Mouse (Mus musculus): Measurements from ENCODE around the gene Fam222b.

The Fam222b gene

GRCm38 (mm10) chr11:78136132-78136531 is 41.7 kb downstream of the Fam222b start:
- no peak for DNase-seq (ENCODE audit: low spot score in 2 of 2)

DNA sequence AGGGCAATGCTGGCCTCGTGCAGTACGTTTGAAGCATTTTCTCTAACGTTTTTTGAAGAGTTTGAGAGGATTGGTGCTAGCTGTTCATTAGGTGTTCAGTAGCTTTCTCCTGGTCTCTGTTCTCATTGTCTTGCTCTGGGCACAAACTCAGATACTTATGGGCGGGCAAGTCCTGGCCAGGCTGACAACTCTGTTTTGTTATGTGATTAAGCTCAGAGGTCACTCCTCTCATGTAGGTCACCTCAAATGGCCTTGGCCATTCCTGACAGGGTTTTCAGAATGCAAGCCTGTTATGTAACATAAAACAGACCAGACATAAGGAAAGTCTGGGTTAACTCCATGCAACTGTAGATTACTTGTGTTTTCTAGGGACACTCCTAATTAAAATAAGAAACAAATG is 43.1 kb downstream of the Fam222b start:
- DNase-seq (ENCODE audit: low spot score in 2 of 2): no peak

GRCm38 (mm10) chr11:78138023-78138422 is 43.6 kb downstream of the Fam222b start:
- DNase-seq (ENCODE audit: low spot score in 2 of 2): no peak

- no peak for DNase-seq (ENCODE audit: low spot score in 2 of 2)
These were observed 46.2 kb downstream of the Fam222b start for GRCm38 (mm10) chr11:78140665-78141064.

- DNase-seq (ENCODE audit: low spot score in 2 of 2): no peak
These were observed 49.1 kb downstream of the Fam222b start for GRCm38 (mm10) chr11:78143520-78143919.

DNA sequence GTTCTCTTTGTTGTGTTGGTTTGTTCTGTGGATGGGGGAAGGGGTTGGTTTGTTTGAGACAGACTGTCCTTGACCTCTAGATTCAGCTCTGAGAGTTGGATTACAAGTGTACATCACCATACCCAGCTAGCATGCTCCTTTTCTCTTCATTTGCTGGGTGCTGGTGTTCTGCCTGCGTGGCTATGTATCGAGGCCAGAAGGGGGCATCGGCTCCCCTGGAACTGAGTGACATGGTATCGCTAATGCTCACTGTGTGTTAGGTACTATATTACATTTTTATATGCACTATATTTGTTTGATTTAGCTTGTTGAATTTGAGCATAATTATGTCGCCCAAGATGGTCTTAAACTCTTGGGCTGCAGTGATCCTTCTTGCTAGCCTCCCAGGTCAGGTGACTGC is 51.7 kb downstream of the Fam222b start:
- no peak for DNase-seq (ENCODE audit: low spot score in 2 of 2)

DNA sequence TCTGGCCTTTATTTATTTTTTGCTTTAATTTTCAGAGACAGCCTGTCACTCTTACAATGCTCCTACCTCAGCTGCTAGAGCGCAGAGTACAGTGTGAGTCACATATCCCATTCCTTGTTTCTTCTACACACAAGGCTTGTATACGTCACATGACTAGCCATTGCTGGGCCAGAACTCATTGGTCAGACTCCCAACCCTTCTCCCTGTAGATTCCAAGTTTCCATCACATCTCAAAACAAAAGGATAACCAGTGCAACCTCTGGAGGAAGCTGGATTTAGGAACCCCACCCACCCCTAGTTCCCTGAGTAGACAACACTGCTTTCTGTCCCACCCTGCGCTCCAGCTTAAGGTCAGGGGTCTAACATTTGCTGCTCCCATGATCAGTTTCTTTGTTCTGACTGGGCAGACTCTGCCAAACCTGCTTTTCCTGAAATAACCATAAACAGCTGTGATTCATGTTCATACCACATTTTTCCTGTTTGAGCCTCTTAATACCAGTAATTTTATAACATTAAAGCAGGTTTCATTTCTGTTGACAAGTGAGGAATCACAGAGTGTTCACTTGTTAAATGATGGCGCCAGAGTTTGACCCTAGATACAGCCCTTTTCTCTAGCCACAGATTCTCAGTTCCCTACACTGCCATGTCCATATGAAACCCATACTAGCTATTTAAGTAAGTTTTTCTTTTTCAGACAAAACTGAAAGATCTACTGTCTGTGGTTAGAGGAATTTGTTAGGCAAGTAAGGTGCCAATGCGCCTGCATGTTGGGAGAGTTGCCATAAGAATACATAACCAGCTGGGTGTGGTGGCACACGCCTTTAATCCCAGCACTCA is 52.5 kb downstream of the Fam222b start:
- DNase-seq (ENCODE audit: low spot score in 2 of 2): no peak

GRCm38 (mm10) chr11:78151161-78151560 is 56.7 kb downstream of the Fam222b start:
- DNase-seq (ENCODE audit: low spot score in 2 of 2): no peak

- DNase-seq (ENCODE audit: low spot score in 2 of 2): peak in 1 of 2 experiments; percentile 62
These were observed 58.1 kb downstream of the Fam222b start for GRCm38 (mm10) chr11:78152299-78153231.

DNA sequence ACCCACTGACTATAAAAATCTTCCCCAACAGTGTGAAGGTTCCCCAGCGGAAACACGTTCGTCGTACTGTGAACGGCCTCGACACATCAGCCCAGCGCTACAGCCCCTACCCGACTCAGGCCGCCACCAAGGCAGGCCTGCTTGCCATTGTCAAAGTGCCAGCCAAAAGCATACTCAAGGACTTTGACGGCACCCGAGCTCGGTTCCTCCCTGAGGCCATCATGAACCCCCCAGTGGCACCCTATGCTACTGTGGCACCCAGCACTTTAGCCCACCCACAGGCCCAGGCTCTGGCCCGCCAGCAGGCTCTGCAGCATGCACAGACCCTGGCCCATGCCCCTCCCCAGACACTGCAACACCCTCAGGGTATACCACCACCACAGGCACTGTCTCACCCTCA is 59.3 kb downstream of the Fam222b start:
- no peak for DNase-seq (ENCODE audit: low spot score in 2 of 2)

DNA sequence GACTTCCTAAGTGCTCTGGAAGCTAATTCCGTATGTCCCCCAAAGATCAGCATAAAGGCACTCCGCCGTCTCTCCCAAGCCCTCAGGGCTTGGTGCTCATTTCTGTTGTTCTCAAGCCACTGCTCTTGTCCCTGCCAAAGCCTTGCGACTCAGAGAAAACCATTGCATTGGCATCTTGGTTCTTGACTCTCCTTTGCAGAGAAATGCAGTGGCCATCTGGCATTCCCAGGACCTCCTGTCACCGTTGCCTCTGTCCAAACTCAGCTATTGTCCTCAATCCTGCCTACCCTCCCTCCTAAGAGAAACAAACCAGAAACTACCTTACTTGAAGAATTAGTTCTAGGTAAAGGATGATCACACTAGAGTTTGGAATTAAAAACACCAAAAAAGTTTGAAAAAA is 61.2 kb downstream of the Fam222b start:
- DNase-seq (ENCODE audit: low spot score in 2 of 2): no peak

GRCm38 (mm10) chr11:78156156-78156699 is 61.8 kb downstream of the Fam222b start:
- no peak for DNase-seq (ENCODE audit: low spot score in 2 of 2)

GRCm38 (mm10) chr11:78159096-78159495 is 64.6 kb downstream of the Fam222b start:
- peak; percentile 60 to 74 for DNase-seq (ENCODE audit: low spot score in 2 of 2)

DNA sequence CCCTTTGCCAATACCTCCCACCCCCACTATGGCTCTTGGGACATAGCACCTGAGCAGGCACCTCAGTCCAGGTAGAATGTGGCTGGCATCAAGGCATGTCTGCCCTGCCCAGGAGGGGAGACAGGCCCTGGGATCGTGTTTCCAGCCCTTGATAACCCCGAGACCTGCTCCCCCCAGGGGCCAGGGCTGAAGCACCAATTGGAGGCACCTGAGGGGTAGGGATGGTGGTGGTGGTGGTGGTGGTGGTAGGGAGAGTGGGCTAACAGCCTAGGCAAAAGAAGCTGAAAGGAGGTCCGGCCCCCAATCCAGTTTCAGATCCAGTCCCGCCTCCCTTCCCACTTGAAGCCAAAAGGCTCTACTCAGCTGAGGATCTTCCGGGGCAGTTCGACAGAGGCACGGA is 65.1 kb downstream of the Fam222b start:
- no peak for DNase-seq (ENCODE audit: low spot score in 2 of 2)

- no peak for DNase-seq (ENCODE audit: low spot score in 2 of 2)
These were observed 65.7 kb downstream of the Fam222b start for GRCm38 (mm10) chr11:78160171-78160570.

- no peak for DNase-seq (ENCODE audit: low spot score in 2 of 2)
These were observed 66.2 kb downstream of the Fam222b start for GRCm38 (mm10) chr11:78160675-78161074.

DNA sequence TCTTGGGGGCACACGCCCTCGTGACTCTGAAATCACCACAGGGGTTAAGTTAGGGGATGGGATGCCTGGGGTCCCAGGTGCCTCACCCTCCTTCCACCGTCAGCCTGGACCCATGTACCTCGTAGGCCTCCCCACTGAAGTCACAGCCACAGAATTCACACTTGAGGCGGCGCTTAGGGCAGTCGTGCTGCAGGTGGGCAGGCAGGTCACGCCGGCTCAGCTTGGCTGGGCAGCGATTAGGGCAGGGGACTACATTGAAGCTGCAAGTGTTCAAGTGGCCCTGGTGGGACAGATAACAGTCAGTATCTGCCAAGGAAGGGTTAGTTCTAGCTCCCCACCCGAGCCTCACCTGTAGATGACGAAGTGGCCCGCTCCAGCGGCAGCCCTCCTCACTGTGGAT is 66.7 kb downstream of the Fam222b start:
- DNase-seq (ENCODE audit: low spot score in 2 of 2): no peak

DNA sequence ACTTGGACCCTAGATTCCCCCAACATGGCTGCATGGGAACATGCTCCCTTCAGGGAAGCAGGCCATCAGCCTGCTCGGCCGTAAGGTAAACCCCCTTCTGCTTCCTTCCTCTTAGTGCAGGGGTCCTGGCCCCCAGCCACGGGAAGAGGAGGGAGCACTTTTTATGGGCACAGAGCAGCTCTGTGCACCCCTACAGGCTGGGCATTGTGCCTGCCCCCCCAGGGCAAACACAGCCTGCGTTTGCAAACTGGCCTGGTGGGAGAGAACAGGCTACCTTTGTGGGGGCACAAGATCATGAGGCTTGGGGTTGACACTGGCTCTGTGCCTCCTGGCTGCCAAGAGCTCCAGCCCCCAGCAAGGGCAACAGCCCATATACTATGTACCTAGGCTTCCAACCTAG is 67.5 kb downstream of the Fam222b start:
- DNase-seq (ENCODE audit: low spot score in 2 of 2): no peak

DNA sequence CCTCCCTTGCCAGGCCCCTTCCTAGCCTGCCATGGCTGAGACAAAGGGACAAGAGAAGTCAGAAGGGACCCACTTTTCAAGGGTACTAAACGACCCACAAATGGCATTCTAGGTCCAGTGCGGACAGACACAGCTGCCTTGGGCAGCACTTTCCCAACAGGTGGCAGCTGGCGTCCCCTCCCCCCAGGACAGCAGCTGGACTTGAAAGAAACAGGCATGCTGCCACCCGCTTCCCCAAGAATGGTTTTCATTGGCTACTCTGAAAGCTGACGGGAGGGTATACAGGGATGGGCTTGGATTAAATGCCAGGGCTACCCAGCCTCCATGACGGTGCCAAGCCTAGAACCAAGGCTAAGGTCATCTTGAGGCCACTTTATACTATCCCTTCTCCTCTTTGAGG is 68.0 kb downstream of the Fam222b start:
- no peak for DNase-seq (ENCODE audit: low spot score in 2 of 2)

- no peak for DNase-seq (ENCODE audit: low spot score in 2 of 2)
These were observed 68.6 kb downstream of the Fam222b start for GRCm38 (mm10) chr11:78163045-78163444.

- peak in 1 of 2 experiments; percentile 68 for DNase-seq (ENCODE audit: low spot score in 2 of 2)
These were observed 69.5 kb downstream of the Fam222b start for GRCm38 (mm10) chr11:78163681-78164603.
